Mouse (Mus musculus): ENCODE data around the gene Tbc1d10b.
"Not testable (repeated sequence)": the region's sequence is repeated elsewhere in the genome, so short reads cannot be mapped to it uniquely, and the experiment has no call there.

Tbc1d10b gene
- long read RNA-seq, experiment 1, partial matches to known transcripts: 0 of 5 reads
- long read RNA-seq, experiment 1, other reads (novel, unspliced or antisense): 1 of 5 reads
- long read RNA-seq, experiment 2, partial matches to known transcripts: 3 of 5 reads
- long read RNA-seq, experiment 2, other reads (novel, unspliced or antisense): 1 of 5 reads

DNA sequence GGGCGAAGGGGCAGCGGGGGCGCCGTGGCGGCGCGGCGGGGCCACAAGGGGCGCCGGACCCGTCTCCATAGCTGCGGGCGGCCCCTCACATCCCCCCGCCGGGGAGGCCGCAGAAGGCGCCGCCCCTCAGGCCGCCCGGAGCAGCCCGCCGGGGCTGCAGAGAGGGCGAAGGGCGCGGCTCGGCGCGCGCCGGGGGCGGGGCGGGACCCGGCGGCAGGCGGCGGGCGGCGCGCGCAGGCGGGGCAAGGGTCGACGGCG, at the start of gene Tbc1d10b:
Gene Tbc1d10b, minus strand, starts transcription at position 174 of the 258 bp plus-strand sequence.
- intact Hi-C loops (cut with DNase I): no loop called here

DNA sequence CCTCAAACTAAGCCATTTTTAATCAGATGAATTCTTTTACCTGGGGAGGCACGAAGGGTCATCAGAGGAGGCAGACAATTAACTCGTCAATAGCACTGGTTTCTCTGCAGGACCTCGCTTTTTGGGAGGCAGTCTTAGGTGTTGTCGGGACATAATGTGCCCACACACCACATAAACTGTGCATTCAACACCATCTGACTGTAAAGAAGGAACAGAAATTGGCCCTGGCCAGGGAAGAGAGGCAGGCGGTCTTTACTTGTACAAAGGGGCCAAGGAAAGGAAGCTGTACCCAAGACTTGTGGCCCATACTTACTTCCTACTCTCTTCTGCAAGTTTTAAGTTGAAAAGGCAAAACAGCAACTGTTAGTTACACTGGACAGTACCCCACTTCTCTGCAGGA, 48.2 kb upstream of the Tbc1d10b start:
- intact Hi-C loops (cut with DNase I): no loop called here

DNA sequence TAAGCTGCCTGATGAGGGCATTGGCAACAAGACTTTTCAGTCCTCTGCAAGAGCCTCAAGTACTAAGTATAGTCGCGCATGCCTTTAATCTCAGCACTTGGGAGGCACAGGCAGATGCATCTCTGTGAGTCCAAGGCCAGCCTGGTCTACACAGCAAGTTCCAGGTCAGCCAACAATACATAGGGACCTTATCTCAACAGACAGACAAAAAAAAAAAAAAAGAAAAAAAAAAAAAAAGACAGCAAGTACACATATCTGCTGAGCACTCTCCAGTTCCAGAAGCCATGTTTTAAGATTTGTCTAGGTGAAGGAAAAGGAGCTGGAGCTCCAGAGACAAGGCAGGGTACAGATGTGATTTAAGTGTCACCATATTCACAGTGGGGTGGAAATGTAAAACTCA, 47.7 kb upstream of the Tbc1d10b start:
- intact Hi-C loops (cut with DNase I): no loop called here

DNA sequence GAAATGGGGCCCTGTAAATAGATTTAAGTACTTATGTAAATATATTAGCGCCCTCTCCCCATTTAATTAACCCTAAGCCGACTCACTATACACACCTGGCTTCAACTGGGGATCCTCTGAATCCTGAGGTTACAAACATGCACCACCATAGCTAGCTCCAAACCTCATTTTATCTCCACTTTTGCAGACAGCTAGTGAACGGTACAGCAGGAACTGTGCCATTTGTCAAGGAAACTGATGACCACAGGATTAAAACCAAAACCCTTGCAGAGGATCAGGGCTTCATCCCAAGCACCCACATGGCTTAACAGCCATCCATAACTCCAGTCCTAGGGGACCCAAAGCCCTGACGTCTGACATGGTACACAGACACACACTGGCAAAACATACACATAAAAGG, 46.7 kb upstream of the Tbc1d10b start:
- intact Hi-C loops (cut with DNase I): no loop called here

DNA sequence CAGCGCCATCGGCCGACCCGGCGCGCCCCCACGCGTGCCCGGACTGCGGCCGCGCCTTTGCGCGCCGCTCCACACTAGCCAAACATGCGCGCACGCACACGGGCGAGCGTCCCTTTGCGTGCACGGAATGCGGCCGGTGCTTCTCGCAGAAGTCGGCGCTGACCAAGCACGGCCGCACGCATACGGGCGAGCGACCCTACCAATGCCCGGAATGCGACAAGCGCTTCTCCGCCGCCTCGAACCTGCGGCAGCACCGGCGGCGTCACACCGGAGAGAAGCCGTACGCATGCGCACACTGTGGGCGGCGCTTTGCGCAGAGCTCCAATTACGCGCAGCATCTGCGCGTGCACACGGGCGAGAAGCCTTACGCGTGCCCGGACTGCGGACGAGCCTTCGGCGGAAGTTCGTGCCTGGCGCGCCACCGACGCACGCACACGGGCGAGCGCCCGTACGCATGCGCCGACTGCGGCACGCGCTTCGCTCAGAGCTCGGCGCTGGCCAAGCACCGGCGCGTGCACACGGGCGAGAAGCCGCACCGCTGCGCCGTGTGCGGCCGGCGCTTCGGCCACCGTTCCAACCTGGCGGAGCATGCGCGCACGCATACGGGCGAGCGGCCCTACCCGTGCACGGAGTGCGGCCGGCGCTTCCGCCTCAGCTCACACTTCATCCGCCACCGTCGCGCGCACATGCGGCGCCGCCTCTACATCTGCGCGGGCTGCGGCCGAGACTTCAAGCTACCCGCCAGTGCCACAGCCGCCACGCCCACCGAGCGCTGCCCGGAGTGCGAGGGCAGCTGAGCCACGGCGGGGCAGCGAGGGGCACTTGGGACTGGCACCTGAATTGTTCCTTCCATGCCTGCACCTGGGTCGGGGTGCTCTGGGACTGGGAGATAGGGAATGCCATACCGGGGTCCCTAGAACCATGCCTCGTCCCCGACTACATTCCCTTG, 45.8 kb upstream of the Tbc1d10b start:
- intact Hi-C loops (cut with DNase I): no loop called here

DNA sequence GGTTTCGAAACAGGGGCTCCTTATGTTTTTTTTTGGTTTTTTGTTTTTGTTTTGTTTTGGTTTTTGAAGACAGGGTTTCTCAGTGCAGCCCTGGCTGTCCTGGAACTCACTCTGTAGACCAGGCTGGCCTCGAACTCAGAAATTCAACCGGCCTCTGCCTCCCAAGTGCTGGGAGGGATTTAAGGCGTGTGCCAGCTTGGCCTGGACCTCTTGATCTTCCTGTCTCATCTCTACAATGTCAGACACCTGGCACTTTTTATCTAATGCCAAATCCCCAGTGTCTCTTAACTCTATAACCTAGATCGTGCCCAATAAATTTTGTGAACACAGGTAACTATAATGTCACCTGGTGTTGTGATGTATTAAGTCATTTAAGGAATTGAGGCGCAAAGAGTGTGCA, 45.1 kb upstream of the Tbc1d10b start:
- intact Hi-C loops (cut with DNase I): no loop called here

DNA sequence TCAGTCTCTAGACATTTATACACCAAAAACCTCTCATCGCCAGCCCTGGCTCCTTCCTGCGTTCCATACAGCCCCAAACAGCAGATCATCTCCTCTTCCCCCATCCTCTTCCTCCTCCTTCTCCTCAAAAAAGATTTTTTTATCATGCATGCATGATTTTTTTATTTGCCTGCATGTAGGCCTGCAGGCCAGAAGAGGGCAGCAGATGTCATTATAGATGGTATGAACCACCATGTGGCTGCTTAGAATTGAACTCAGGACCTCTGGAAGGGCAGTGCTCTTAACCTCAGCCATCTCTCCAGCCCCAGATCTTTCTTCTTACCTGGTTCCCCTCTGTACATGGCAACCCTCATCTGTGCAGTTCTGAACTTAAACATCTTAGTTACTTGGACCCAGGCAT, 44.1 kb upstream of the Tbc1d10b start:
- intact Hi-C loops (cut with DNase I): no loop called here

DNA sequence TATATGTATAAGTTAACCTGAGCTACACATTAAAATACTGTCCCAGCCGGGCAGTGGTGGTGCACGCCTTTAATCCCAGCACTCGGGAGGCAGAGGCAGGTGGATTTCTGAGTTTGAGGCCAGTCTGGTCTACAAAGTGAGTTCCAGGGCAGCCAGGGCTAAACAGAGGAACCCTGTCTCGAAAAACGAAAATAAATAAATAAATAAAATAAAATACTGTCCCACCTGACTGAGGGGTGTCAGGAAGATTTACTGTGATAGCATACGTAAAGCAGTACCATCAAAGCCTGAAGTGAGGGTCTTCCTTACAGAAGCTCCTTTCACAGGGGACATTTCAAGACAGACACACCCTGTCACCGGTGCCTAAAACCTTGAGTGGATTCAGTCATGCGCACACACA, 42.2 kb upstream of the Tbc1d10b start:
- intact Hi-C loops (cut with DNase I): not testable (repeated sequence)

DNA sequence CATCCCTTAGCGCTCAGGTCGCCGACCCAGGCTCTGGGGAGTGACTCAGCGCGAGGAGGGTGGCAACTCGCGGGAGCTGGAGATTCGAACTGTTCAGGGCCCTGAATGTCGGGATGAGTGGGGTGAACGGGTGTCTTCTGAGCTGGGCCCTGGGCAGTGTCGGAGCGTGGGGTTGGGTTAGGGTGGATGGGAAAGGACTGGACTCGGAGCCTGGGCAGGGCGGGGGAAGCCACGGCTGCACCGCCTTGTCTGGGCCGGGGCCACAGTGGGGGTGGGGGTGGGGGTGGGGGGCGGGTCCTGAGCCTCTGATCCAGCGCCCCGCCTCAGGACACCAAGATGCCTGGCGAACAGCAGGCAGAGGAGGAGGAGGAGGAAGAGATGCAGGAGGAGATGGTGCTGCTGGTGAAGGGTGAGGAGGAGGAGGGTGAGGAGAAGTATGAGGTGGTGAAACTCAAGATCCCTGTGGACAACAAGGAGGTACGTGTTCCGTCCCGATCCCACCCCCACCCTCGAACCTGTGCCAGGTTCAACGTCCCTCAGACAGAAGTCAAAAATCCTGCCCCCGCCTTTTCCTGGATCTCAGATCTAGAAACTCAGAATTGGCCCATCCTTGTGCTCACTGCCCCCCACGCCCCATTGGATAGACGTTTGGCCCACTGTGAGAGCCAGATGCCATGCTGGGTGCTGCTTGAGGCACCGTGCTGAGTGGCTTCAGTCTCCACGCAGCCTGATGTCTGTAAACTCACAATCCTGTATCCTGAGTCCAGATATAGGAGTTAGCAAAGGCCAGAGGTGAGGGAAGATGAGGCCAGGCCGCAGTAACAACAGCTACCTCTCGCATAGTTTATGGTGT, 36.6 kb upstream of the Tbc1d10b start:
- intact Hi-C loops (cut with DNase I): no loop called here

DNA sequence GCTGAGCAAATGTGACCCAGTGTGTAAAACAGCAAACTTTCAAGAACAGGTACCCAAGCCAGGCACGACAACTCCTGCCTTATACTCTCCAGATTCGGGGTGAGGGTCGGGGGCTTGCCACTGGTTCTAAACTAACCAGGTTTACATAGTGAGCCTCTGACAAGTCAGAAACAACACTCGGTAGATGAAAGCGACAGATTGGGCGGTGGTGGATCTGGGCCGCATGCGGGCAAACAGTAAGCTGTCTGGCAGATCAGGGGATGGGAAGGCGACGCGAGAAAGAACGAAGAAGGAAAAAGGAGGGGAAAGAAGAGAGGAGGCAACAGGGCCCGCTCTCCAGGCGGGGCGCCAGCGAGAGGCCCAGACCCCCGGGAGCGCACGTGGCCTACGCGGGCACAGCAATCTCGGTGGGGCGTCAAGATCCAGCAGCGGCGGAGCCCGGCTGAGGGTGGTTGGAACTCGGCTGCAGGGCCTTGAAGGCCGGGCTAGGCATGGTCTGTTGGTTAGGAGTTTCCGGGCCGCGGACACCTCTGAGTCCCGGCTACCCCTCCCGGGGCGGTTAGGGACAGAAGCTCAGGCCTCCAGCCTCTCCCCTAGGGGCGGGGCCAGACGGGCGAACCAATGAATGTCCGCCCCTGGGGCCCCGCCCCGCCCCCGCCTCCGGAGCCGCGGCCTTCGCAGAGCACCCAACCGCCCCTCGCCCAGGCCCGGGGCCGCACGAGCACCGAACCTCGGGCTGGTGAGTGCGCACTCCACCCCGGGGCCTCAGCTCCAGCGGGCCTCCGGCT, 35.8 kb upstream of the Tbc1d10b start, which contains the start of gene Zfp771:
Gene Zfp771, plus strand, starts transcription at position 405 of the 788 bp plus-strand sequence.
- intact Hi-C loops (cut with DNase I): no loop called here

DNA sequence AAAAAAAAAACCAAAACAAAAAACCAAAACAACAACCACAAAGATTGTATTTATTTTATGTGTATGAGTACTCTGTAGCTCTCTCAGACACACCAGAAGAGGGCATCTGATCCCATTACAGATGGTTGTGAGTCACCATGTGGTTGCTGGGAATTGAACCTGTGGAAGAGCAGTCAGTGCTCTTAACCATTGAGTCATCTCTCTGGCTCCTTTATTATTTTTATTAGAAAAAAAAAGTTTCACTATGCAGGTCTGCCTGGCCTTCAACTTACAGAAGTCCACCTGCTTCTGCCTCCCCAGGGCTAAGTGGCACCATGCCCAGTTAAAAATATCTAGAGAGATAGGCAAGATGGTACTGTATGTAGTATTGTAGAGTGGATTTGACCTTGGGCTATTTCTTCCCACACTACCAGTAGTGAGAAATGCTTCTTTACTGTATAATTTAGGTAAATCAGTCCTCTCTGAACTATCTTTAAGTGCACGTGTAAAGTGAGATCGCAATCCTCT, 35.1 kb upstream of the Tbc1d10b start:
- intact Hi-C loops (cut with DNase I): no loop called here

DNA sequence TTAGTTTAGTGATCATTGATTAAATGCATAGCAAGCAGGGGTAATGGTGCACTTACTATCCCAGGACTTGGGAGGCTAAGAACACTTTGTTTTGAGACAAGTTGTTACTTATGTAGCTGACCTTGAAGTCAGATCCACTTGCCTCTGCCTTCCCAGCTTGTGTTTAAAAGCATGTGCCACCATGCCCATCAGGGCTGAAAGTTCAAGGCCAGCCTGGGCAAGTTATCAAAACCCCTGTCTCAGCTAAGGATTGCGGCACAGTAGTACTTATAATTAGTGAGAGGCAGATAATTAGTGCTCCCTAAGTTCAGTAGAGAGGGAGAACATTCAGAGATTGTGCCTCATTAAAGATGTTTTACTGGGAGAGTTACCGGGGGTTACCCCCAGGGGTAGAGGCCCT, 26.5 kb upstream of the Tbc1d10b start:
- intact Hi-C loops (cut with DNase I): no loop called here

DNA sequence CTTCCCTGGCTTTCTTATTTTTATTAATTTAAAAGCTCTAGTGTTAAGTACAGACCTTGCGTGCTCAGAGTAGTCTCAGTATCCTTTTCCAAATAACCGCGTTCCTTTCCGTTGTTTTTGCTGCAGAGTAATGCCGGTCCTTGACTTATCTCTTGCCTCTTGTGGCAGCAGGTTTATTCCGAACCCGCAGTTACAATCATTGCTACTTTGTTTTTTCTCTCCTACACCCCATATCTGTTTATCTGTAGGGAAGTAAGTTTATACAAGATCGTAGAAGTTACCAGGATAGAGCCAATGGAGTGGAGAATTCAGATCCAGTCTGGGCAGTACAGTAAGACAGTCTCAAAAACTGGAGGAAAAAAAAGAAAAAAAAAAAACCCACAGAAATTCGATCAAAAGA, 25.5 kb upstream of the Tbc1d10b start:
- intact Hi-C loops (cut with DNase I): no loop called here

DNA sequence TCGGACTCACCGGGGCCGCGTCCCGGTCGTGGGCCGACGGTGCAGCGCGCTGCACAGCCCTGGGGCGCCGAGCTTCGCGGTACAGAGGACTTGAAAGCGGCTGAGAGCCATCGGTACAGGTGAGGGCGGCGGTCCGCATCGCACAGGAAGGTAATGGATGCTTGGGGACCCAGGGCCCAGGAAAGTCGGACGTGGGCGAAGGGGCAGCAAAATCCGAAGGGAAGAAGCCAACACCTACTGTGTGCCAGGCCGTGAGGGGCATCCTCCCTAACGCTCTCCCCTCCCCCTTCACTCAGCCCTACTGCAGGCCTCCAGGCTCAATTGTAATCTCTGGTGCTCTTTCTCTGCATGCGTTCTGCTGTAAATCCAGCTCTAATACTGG, 25.1 kb upstream of the Tbc1d10b start:
- intact Hi-C loops (cut with DNase I): no loop called here

DNA sequence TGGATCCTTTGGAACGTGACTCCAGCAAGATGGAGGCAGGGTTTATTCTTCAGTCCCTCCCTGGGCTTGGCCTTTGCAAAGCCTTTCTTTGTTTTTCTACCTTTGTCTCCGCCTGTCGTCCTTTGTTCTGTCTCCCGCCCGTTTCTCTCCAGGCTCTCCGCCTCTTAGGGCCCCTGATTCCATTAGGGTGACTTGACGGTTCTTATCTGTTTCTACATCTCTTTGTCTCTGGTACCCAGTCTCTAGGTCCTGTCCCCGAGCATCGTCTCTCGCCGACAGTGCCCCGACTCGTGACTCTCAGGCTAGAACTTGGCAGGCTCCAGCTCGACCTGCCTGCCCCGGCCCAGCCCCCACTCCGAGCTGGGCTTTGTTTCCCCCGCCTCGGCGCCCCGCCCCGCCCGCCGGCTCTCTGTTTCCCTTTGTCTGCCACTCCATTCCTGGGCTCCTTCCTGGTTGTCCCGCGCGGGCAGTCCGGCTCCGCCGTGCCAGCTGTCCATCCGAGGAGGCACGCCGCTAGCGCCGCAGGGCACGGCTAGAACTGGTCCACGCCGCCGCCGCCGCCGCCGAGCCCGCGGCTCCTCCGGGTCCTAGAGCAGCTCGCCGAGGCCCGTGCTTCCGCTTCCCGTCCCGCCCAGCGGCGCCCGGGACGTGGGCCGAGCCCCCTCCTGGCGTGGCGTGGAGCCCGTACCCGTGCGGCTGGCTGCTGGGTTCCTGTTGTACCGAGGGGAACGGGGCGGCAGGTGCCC, 24.5 kb upstream of the Tbc1d10b start, which contains the start of the genes Zfp553 and Sept1:
Gene Zfp553, plus strand, starts transcription at position 440 of the 746 bp plus-strand sequence.
Gene Sept1, minus strand, starts transcription at position 509 of the 746 bp plus-strand sequence.
- intact Hi-C loops (cut with DNase I): no loop called here

DNA sequence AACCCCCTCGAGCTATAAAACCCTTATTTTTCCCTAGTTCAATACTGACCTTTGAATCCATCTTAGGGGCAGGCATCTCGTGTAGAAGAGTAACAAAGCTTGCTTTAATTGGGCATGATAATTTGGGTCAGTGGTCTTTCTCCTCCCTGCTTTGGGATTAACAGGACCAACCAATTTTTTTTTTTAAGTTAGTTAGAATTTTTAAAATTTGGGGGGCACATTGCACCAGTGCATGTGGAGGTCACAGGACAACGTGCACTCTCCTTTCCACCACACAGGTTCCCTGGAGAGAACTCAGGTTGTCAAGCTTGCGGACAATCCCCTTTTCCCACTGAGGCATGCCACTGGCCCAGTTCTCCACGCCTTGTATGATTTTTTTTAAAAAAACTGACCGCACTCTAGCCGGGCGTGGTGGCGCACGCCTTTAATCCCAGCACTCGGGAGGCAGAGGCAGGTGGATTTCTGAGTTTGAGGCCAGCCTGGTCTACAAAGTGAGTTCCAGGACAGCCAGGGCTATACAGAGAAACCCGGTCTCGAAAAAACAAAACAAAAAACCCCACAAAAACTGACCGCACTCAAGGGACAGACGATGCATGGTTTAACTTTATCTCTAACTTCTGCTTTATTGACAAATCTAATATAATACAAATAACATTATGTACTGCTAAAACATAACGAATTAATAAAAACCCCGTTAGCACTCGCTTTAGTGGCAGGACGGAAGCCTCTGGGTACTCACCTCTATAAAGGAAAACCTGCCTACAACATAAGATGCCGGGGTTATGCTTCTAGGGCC, 23.8 kb upstream of the Tbc1d10b start:
- intact Hi-C loops (cut with DNase I): no loop called here

DNA sequence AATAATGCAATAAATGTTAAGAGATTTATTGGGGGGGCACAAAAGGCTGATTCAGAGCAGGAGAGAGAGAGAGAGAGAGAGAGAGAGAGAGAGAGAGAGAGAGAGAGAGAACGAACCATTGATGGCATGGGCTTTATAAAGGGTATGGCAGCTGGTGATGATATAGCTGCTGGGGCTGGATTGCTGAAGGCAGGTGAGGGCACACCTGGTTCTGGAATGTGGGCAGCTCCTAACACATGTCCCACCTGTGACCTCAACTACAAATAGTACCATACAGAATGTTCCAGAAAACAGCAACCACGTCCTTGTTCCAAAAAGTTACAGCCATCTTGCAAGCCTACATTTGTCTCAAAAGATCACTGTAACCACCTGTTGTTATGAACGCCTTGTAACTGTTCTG, 23.1 kb upstream of the Tbc1d10b start:
- intact Hi-C loops (cut with DNase I): no loop called here

DNA sequence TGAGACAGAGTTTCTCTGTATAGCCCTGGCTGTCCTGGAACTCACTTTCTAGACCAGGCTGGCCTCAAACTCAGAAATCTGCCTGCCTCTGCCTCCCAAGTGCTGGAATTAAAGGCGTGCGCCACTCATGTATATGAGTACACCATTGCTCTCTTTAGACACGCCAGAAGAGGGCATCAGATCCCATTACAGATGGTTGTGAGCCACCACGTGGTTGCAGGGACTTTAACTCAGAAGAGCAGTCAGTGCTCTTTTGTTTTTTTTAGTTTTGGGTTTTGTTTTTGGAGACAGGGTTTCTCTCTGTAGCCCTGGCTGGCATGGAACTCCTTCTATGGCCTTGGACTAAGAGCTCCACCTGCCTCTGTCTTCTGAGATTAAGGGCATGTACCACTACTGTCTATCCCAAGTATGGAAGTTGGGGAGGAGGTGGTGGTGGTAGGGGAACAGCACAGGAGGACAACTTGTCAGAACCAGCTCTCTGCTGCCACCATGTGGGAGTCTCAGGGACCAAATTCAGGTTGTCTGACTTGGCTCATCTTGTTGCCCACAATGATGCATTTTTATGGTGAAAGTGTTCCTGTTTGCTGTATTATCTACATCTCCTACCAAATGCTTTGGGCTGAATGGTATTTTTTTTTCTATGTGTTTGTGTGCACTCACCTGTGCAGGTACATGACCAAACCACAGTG, 20.5 kb upstream of the Tbc1d10b start:
- intact Hi-C loops (cut with DNase I): no loop called here

All from adrenal gland (tissue).